Mouse (Mus musculus) embryonic facial prominence, embryonic 12.5 days (tissue): ENCODE results near the gene Igfbp7. TPM values are rescaled to one million over a fixed set of nuclear protein-coding genes. Genes with fewer than 3 reads are reported as not detected.

Experiments used
- ATAC-seq: fragments of 200-750 bp; cut with Nextera tagmentation; 2 replicates; pipeline ENCODE4 v1.8.0; 2017; ENCODE audit not compliant: insufficient number of reproducible peaks, insufficient read depth, low FRiP score, low TSS enrichment
- H3K27ac ChIP-seq: fragments of 300-500 bp; sonication (generic); 2 replicates; pipeline ENCODE4 v1.5.1; 2016; ENCODE audit warnings: mild to moderate bottlenecking
- H3K27me3 ChIP-seq: fragments of 300-500 bp; sonication (generic); 2 replicates; pipeline ENCODE4 v1.6.1; 2016; ENCODE audit warnings: mild to moderate bottlenecking, moderate library complexity
- H3K36me3 ChIP-seq: fragments of 300-500 bp; sonication (generic); 2 replicates; pipeline ENCODE4 v1.6.1; 2016; ENCODE audit warnings: mild to moderate bottlenecking
- H3K4me1 ChIP-seq: fragments of 300-500 bp; sonication (generic); 2 replicates; pipeline ENCODE4 v1.6.1; 2016
- H3K4me2 ChIP-seq: fragments of 300-500 bp; sonication (generic); replicated peaks from 2 replicates; pipeline ENCODE4 v1.6.1; 2016; ENCODE audit warnings: mild to moderate bottlenecking, moderate library complexity
- H3K4me3 ChIP-seq: fragments of 300-500 bp; sonication (generic); 2 replicates; pipeline ENCODE4 v1.5.1; 2016; ENCODE audit warnings: mild to moderate bottlenecking
- H3K9ac ChIP-seq: fragments of 300-500 bp; sonication (generic); 2 replicates; pipeline ENCODE4 v1.6.1; 2016; ENCODE audit warnings: mild to moderate bottlenecking, moderate library complexity
- H3K9me3 ChIP-seq: fragments of 300-500 bp; sonication (generic); 2 replicates; pipeline ENCODE4 v1.6.1; 2016; ENCODE audit warnings: mild to moderate bottlenecking, moderate library complexity
- WGBS: fragments of 180-500 bp; shearing (Covaris S2); methylation state at CpG from one replicate; pipeline ENCODE4 v1.1.7; 2016; 5-methylcytosine and 5-hydroxymethylcytosine counted together
- polyA plus RNA-seq: library from polyadenylated mRNA; unstranded; fragments of >200 nt; fragmentation: Nextera tagmentation; extraction: Ambion mirVana; gene quantifications from 2 replicates; pipeline ENCODE4 v1.2.1, GENCODE M21; 2016

Igfbp7 gene
- polyA plus RNA-seq, 1 experiment from 2014 or later = 17.0 TPM

- no peaks in the 10 kb centered on the region for H3K36me3 ChIP-seq
Observed at GRCm38 (mm10) chr5:77361006-77361405, 46.8 kb downstream of the Igfbp7 start.

GRCm38 (mm10) chr5:77359971-77360370 is 47.9 kb downstream of the Igfbp7 start:
- Histone ChIP-seq H3K27ac (no peak overlapping the region), H3K36me3 (no peaks in the 10 kb centered on the region), H3K9ac (no peak overlapping the region), H3K4me3 (no peak overlapping the region), H3K9me3 (no peaks in the 10 kb centered on the region), H3K27me3 (no peaks in the 10 kb centered on the region), H3K4me1 (peaks cover 21% of the 10 kb centered on the region), H3K4me2 (no peak overlapping the region)
- ATAC-seq = no peak
- 88% methylated on average over 4 of the region's 4 CpGs for WGBS

More at GRCm38 (mm10) chr5:77361006-77361405, 46.8 kb downstream of the Igfbp7 start:
- Histone ChIP-seq H3K4me2 (no peak overlapping the region), H3K4me1 (peaks cover 12% of the 10 kb centered on the region), H3K9me3 (no peaks in the 10 kb centered on the region), H3K27ac (no peak overlapping the region), H3K27me3 (no peaks in the 10 kb centered on the region), H3K9ac (no peak overlapping the region), H3K4me3 (no peak overlapping the region)
- 65% methylated on average over 4 of the region's 4 CpGs for WGBS
- ATAC-seq = no peak

- ATAC-seq = no peak
- Histone ChIP-seq H3K9me3 (no peaks in the 10 kb centered on the region), H3K36me3 (no peaks in the 10 kb centered on the region), H3K9ac (peak overlapping the region; percentile 36; the same call in 1 of the 2 replicates), H3K4me1 (peaks cover 18% of the 10 kb centered on the region), H3K27me3 (no peaks in the 10 kb centered on the region), H3K4me3 (peak overlapping the region; percentile 29), H3K27ac (peak overlapping the region; percentile 46; the same call in 1 of the 2 replicates), H3K4me2 (peak overlapping the region; percentile 55)
- 3% methylated on average over 10 of the region's 10 CpGs for WGBS
Observed at GRCm38 (mm10) chr5:77358347-77358746, 49.5 kb downstream of the Igfbp7 start.

- peak overlapping the region; percentile 36; the same call in 1 of the 2 replicates for H3K9ac ChIP-seq
- no peaks in the 10 kb centered on the region for H3K36me3 ChIP-seq
- 22% methylated on average over 22 of the region's 22 CpGs for WGBS
- peak; percentile 67 for ATAC-seq
- H3K4me2 ChIP-seq = peak overlapping the region; percentile 55
- H3K9me3 ChIP-seq = no peaks in the 10 kb centered on the region
- peak overlapping the region; percentile 29 for H3K4me3 ChIP-seq
- peaks cover 18% of the 10 kb centered on the region for H3K4me1 ChIP-seq
- H3K27me3 ChIP-seq = no peaks in the 10 kb centered on the region
- H3K27ac ChIP-seq = peak overlapping the region; percentile 46; the same call in 1 of the 2 replicates
Observed at GRCm38 (mm10) chr5:77357405-77358149, 50.3 kb downstream of the Igfbp7 start.

- no peak for ATAC-seq
- peak overlapping the region; percentile 67 for H3K27ac ChIP-seq
- H3K4me1 ChIP-seq = peaks cover 18% of the 10 kb centered on the region
- no peak overlapping the region for H3K4me3 ChIP-seq
- H3K9ac ChIP-seq = no peak overlapping the region
- H3K27me3 ChIP-seq = no peaks in the 10 kb centered on the region
- 50% methylated on average over 19 of the region's 19 CpGs for WGBS
- peaks cover under 1% of the 10 kb centered on the region; the same call in 1 of the 2 replicates for H3K36me3 ChIP-seq
- peak overlapping the region; percentile 49; the same call in 1 of the 2 replicates for H3K4me2 ChIP-seq
- H3K9me3 ChIP-seq = no peaks in the 10 kb centered on the region
Observed at GRCm38 (mm10) chr5:77355307-77356265, 52.3 kb downstream of the Igfbp7 start.

- no peaks in the 10 kb centered on the region for H3K27me3 ChIP-seq
- H3K4me2 ChIP-seq = peak overlapping the region; percentile 49
- 0 out of 2 replicates have a peak overlapping the region, but pooled peaks have one; percentile 3 for H3K9ac ChIP-seq
- no peaks in the 10 kb centered on the region for H3K9me3 ChIP-seq
- H3K27ac ChIP-seq = no peak overlapping the region
- H3K4me3 ChIP-seq = peak overlapping the region; percentile 12; the same call in 1 of the 2 replicates
- 0 out of 2 replicates have a peak, but pooled peaks have one; percentile 35 for ATAC-seq
- 6% methylated on average over 16 of the region's 16 CpGs for WGBS
- H3K36me3 ChIP-seq = peaks cover 12% of the 10 kb centered on the region
- H3K4me1 ChIP-seq = peaks cover 18% of the 10 kb centered on the region
Observed at GRCm38 (mm10) chr5:77354361-77354787, 53.5 kb downstream of the Igfbp7 start.

- 76% methylated on average over 9 of the region's 9 CpGs for WGBS
- no peak for ATAC-seq
- Histone ChIP-seq H3K9ac (no peak overlapping the region), H3K36me3 (peaks cover 37% of the 10 kb centered on the region), H3K4me2 (no peak overlapping the region), H3K4me1 (peaks cover 13% of the 10 kb centered on the region), H3K27ac (no peak overlapping the region), H3K27me3 (no peaks in the 10 kb centered on the region), H3K9me3 (no peaks in the 10 kb centered on the region), H3K4me3 (no peak overlapping the region)
Observed at GRCm38 (mm10) chr5:77351691-77352090, 56.1 kb downstream of the Igfbp7 start.

GRCm38 (mm10) chr5:77349971-77350658 is 57.7 kb downstream of the Igfbp7 start:
- no peaks in the 10 kb centered on the region for H3K27me3 ChIP-seq
- H3K9ac ChIP-seq = no peak overlapping the region
- no peak overlapping the region for H3K4me2 ChIP-seq
- H3K4me3 ChIP-seq = no peak overlapping the region
- peaks cover 50% of the 10 kb centered on the region for H3K36me3 ChIP-seq
- no peaks in the 10 kb centered on the region for H3K9me3 ChIP-seq
- no peak overlapping the region for H3K27ac ChIP-seq
- H3K4me1 ChIP-seq = peaks cover 2% of the 10 kb centered on the region
- no peak for ATAC-seq
- 89% methylated on average over 15 of the region's 15 CpGs for WGBS

GRCm38 (mm10) chr5:77348901-77349300 is 58.9 kb downstream of the Igfbp7 start:
- H3K27me3 ChIP-seq = no peaks in the 10 kb centered on the region
- no peak overlapping the region for H3K9ac ChIP-seq
- H3K36me3 ChIP-seq = peaks cover 61% of the 10 kb centered on the region
- H3K4me3 ChIP-seq = no peak overlapping the region
- H3K9me3 ChIP-seq = no peaks in the 10 kb centered on the region
- 97% methylated on average over 8 of the region's 8 CpGs for WGBS
- no peak overlapping the region for H3K27ac ChIP-seq
- no peaks in the 10 kb centered on the region for H3K4me1 ChIP-seq
- ATAC-seq = no peak
- no peak overlapping the region for H3K4me2 ChIP-seq

GRCm38 (mm10) chr5:77340033-77340432 is 67.8 kb downstream of the Igfbp7 start:
- H3K4me1 ChIP-seq = no peaks in the 10 kb centered on the region
- WGBS = 89% methylated on average over 4 of the region's 4 CpGs
- peaks cover 91% of the 10 kb centered on the region for H3K36me3 ChIP-seq

GRCm38 (mm10) chr5:77330154-77330553 is 77.7 kb downstream of the Igfbp7 start:
- Histone ChIP-seq H3K4me3 (no peak overlapping the region), H3K36me3 (peaks cover 81% of the 10 kb centered on the region), H3K27me3 (no peaks in the 10 kb centered on the region), H3K27ac (no peak overlapping the region), H3K4me1 (no peaks in the 10 kb centered on the region), H3K9me3 (no peaks in the 10 kb centered on the region), H3K9ac (no peak overlapping the region), H3K4me2 (no peak overlapping the region)
- no peak for ATAC-seq
- WGBS = 81% methylated on average over 5 of the region's 5 CpGs

More at GRCm38 (mm10) chr5:77340033-77340432, 67.8 kb downstream of the Igfbp7 start:
- no peak overlapping the region for H3K27ac ChIP-seq
- H3K9ac ChIP-seq = no peak overlapping the region
- no peaks in the 10 kb centered on the region for H3K9me3 ChIP-seq
- no peak for ATAC-seq
- H3K27me3 ChIP-seq = no peaks in the 10 kb centered on the region
- no peak overlapping the region for H3K4me2 ChIP-seq
- no peak overlapping the region for H3K4me3 ChIP-seq
